Mouse (Mus musculus) stomach, postnatal 0 days (tissue): ENCODE data around the gene Trim44. TPM values are rescaled to one million over a fixed set of nuclear protein-coding genes. Genes with fewer than 3 reads are reported as not detected.

Experiments
- ATAC-seq: fragments of 200-750 bp; cut with Nextera tagmentation; 2 replicates; pipeline ENCODE4 v1.8.0; 2017; ENCODE audit not compliant: low FRiP score, low TSS enrichment
- DNase-seq: peaks from one replicate; pipeline ENCODE4 v3.0.0-alpha.2; 2016; ENCODE audit warnings: low spot score
- H3K27ac ChIP-seq: fragments of 300-500 bp; sonication (generic); replicated peaks from 2 replicates; pipeline ENCODE4 v1.5.1; 2014; ENCODE audit warnings: mild to moderate bottlenecking, control low read depth
- H3K27me3 ChIP-seq: fragments of 300-500 bp; sonication (generic); 2 replicates; pipeline ENCODE4 v1.6.1; 2014; ENCODE audit warnings: low read length; ENCODE audit not compliant: control insufficient read depth, insufficient read depth
- H3K36me3 ChIP-seq: fragments of 300-500 bp; sonication (generic); 2 replicates; pipeline ENCODE4 v1.6.1; 2014; ENCODE audit warnings: low read length, mixed read lengths; ENCODE audit not compliant: control insufficient read depth, insufficient read depth
- H3K4me1 ChIP-seq: fragments of 300-500 bp; sonication (generic); replicated peaks from 2 replicates; pipeline ENCODE4 v1.6.1; 2014; ENCODE audit warnings: antibody characterized with exemption; ENCODE audit not compliant: control insufficient read depth, insufficient read depth
- H3K4me2 ChIP-seq: fragments of 300-500 bp; sonication (generic); replicated peaks from 2 replicates; pipeline ENCODE4 v1.6.1; 2014; ENCODE audit warnings: low read depth, mild to moderate bottlenecking, control low read depth, moderate library complexity
- H3K4me3 ChIP-seq: fragments of 300-500 bp; sonication (generic); 2 replicates; pipeline ENCODE4 v1.5.1; 2014; ENCODE audit warnings: low read depth, low read length, control low read depth
- H3K9ac ChIP-seq: fragments of 300-500 bp; sonication (generic); 2 replicates; pipeline ENCODE4 v1.6.1; 2014; ENCODE audit warnings: mild to moderate bottlenecking, low read length, control low read depth, mixed read lengths
- H3K9me3 ChIP-seq: fragments of 300-500 bp; sonication (generic); 2 replicates; pipeline ENCODE4 v1.6.1; 2016; ENCODE audit warnings: low read length; ENCODE audit not compliant: control insufficient read depth
- CTCF ChIP-seq: IDR thresholded peaks from 2 replicates; pipeline ENCODE4 v1.5.1; 2016; ENCODE audit warnings: antibody characterized with exemption, low read depth, mild to moderate bottlenecking, moderate library complexity
- EP300 ChIP-seq: optimal IDR thresholded peaks from 2 replicates; pipeline ENCODE3; 2016; ENCODE audit warnings: antibody characterized with exemption
- WGBS: fragments of 180-500 bp; shearing (Covaris S2); extraction: QIAGEN DNeasy Blood & Tissue Kit; methylation state at CpG from one replicate; pipeline ENCODE4 v1.1.7; 2014; 5-methylcytosine and 5-hydroxymethylcytosine counted together
- polyA plus RNA-seq: library from polyadenylated mRNA; unstranded; fragments of >200 nt; fragmentation: Nextera tagmentation; extraction: Ambion mirVana; gene quantifications from 2 replicates; pipeline ENCODE4 v1.2.1, GENCODE M21; 2015

Trim44 gene
- polyA plus RNA-seq, 1 experiment from 2014 or later, result 10.1 TPM

DNA sequence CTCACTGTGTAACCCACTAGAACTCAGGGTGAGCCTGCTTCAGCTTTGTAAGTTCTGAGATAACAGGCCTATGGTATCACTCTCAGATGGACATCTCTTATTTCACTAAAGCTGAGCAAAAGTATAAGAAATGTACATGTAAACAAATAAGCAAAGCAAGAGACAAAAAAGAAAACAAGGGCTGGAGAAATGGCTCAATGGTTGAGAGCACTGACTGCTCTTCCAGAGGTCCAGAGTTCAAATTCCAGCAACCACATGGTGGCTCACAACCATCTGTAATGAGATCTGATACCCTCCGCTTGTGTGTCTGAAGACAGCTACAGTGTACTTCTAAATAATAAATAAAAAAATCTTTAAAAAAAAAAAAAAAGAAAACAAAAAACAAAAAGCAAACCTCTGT is 29.2 kb downstream of the Trim44 start:
- H3K4me1 ChIP-seq, result no peaks in the 10 kb centered on the region
- TF ChIP-seq EP300 (no peak), CTCF (no peak)
- H3K4me2 ChIP-seq, result no peak overlapping the region
- WGBS, result 94% methylated on average over 1 of the region's 1 CpGs
- no peak overlapping the region for H3K9ac ChIP-seq
- no peak overlapping the region for H3K27ac ChIP-seq
- no peaks in the 10 kb centered on the region for H3K36me3 ChIP-seq
- H3K4me3 ChIP-seq, result no peak overlapping the region
- DNase-seq (no peak), ATAC-seq (no peak)
- H3K9me3 ChIP-seq, result no peaks in the 10 kb centered on the region
- no peaks in the 10 kb centered on the region for H3K27me3 ChIP-seq

- Histone ChIP-seq H3K4me2 (no peak overlapping the region), H3K36me3 (no peaks in the 10 kb centered on the region), H3K27ac (no peak overlapping the region), H3K27me3 (no peaks in the 10 kb centered on the region), H3K9me3 (no peaks in the 10 kb centered on the region), H3K4me1 (no peaks in the 10 kb centered on the region), H3K4me3 (no peak overlapping the region), H3K9ac (no peak overlapping the region)
- no peak for ATAC-seq
- no peak for TF ChIP-seq CTCF
- TF ChIP-seq EP300, result no peak
- DNase-seq, result no peak
- WGBS, result 95% methylated on average over 2 of the region's 2 CpGs
Measured at GRCm38 (mm10) chr2:102377370-102377769, 30.3 kb downstream of the Trim44 start.

DNA sequence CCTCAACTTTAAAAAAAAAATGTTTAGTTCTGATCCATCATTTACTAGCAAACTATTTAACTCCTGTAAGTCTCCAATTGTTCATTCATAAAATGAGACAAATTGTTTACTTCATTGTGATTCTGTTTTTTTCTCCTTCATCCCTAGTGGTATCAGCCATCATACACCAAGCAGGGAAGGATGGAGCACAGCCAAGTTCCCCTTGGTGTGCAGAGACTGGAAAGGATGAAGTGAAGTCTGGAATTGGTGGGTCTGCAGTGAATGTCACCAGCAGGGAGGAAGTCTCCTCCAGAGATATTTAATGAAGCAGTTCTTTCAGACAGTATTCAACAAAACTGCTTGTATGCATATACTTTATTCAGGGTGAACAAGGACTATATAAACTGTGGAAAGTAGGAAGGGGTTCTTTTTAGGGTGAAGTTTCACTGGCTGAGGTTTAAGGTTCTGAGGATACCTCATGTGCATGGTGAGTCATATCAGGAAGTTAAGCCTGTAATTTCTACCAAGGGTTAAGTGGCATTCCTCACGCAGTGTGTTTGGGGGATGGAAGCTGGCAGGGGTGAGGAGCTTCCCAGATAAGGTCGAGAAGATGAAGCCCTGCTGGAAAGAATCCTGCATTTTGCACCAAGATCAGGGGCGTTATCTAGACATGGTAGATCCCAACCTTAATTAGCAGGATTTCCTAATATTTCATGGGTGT is 34.1 kb downstream of the Trim44 start:
- Histone ChIP-seq H3K36me3 (no peaks in the 10 kb centered on the region), H3K9me3 (no peaks in the 10 kb centered on the region), H3K27me3 (no peaks in the 10 kb centered on the region), H3K9ac (no peak overlapping the region), H3K4me3 (no peak overlapping the region), H3K4me1 (no peaks in the 10 kb centered on the region), H3K4me2 (no peak overlapping the region), H3K27ac (no peak overlapping the region)
- DNase-seq (no peak), ATAC-seq (no peak)
- TF ChIP-seq EP300, result no peak
- TF ChIP-seq CTCF, result no peak
- WGBS, result 44% methylated on average over 3 of the region's 3 CpGs

GRCm38 (mm10) chr2:102372690-102373089 is 34.9 kb downstream of the Trim44 start:
- ATAC-seq, result no peak

DNA sequence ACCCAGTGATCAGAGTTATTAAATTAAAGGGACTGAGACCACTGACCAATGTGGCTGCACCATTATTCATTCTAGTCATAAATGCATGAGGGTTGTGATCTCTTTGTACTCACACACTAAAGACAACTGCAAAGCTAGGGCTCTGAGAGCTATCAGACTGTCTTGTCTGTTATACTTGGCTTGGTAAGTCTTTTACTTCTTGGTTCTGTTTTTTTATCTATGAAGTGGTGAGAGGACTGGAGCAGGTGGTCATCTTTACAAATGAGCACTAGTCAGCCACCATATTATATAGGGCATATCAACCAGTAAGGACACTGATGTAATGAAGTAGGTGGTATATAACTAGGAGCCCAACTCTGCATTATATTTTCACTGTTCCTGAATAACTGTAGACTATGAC is 36.3 kb downstream of the Trim44 start:
- TF ChIP-seq EP300 (no peak), CTCF (no peak)
- no peak for ATAC-seq

More at GRCm38 (mm10) chr2:102372690-102373089, 34.9 kb downstream of the Trim44 start:
- Histone ChIP-seq H3K4me3 (no peak overlapping the region), H3K4me2 (no peak overlapping the region), H3K9me3 (no peaks in the 10 kb centered on the region), H3K27ac (no peak overlapping the region), H3K9ac (no peak overlapping the region), H3K4me1 (no peaks in the 10 kb centered on the region), H3K36me3 (no peaks in the 10 kb centered on the region), H3K27me3 (no peaks in the 10 kb centered on the region)
- TF ChIP-seq EP300 (no peak), CTCF (no peak)
- no peak for DNase-seq

GRCm38 (mm10) chr2:102365983-102366545 is 41.6 kb downstream of the Trim44 start:
- H3K9me3 ChIP-seq, result no peaks in the 10 kb centered on the region
- DNase-seq, result no peak

More for the DNA sequence above, 36.3 kb downstream of the Trim44 start:
- Histone ChIP-seq H3K4me1 (no peaks in the 10 kb centered on the region), H3K4me2 (no peak overlapping the region), H3K27ac (no peak overlapping the region), H3K4me3 (no peak overlapping the region), H3K36me3 (no peaks in the 10 kb centered on the region), H3K27me3 (no peaks in the 10 kb centered on the region), H3K9ac (no peak overlapping the region), H3K9me3 (no peaks in the 10 kb centered on the region)
- DNase-seq, result no peak

More at GRCm38 (mm10) chr2:102365983-102366545, 41.6 kb downstream of the Trim44 start:
- H3K4me3 ChIP-seq, result no peak overlapping the region
- H3K4me1 ChIP-seq, result no peaks in the 10 kb centered on the region
- H3K27ac ChIP-seq, result no peak overlapping the region
- no peaks in the 10 kb centered on the region for H3K27me3 ChIP-seq
- TF ChIP-seq CTCF (no peak), EP300 (no peak)
- H3K9ac ChIP-seq, result no peak overlapping the region
- H3K4me2 ChIP-seq, result no peak overlapping the region
- H3K36me3 ChIP-seq, result no peaks in the 10 kb centered on the region
- 87% methylated on average over 7 of the region's 7 CpGs for WGBS
- ATAC-seq, result no peak
